Mouse (Mus musculus) kidney, postnatal 36 days (tissue): ENCODE results near the gene Ccl4.
A peak's percentile ranks its signal among the peaks of the same experiment; 100 is the strongest.

Experiments used
- DNase-seq, 2 experiments: peaks; one replicate each; pipeline ENCODE4 v3.0.0; 2021 to 2022; ENCODE audit warnings: mixed read lengths in 2 of 2

The Ccl4 gene

DNA sequence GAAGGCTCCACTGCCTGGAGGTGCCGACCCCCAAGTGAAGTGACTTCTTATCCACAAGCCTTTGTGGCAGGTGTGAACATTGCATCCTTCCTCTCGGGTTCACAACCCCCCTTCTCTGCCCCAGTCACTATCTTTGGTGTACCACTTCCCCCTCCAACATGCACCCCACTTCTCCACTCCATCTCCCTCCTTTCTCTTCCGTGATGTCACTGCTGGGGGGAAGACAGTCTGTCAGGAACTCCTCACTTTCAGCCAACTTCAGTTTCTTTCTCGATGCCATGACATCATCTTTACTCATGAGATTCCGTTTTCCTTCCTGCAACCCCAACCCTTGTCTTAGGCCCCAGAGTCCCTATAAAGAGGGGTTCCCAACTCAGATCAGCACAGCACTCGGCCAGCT, at the start of gene Ccl4:
TSS of gene Ccl4 (plus strand) at position 381 of the 400 bp plus-strand sequence.
- no peak for DNase-seq

DNA sequence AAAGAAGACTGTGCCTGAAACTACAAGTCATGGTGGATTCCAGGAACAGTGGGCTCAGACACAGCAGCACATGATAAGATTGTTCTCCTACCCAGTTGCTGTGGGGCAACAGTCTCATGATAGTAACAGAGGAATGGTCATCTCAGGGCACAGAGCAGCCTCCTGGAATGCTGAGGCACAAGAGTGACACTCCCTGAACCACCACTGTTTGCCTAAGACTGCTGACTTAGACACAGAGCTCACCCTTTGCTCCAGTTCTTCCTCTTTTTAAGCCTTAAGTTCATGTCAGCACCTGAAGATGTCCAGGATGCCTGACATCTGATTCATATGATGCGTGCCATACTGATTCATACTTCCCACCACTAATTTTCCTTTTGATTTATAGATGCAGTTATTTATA, 45.8 kb upstream of the Ccl4 start:
- no peak for DNase-seq

DNA sequence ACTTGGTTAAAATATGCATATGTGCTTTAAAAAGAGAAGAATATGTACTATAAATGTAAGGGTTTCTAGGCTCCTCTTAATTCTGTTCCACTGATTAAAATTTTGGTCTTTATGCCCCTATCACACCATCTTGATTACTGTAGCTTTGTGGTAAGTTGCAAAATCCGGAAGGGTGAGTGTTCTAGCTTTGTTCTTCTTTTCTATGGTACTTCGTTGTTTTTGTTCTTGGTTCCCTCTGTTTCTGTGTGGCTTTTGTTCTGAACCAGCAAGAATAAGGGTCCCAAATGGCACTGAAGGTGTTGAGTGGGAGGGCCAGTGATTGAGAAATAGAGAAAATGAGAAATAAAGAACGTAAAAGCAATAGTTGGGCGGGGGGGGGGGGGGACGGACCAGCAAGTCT, 44.1 kb upstream of the Ccl4 start:
- no peak for DNase-seq

DNA sequence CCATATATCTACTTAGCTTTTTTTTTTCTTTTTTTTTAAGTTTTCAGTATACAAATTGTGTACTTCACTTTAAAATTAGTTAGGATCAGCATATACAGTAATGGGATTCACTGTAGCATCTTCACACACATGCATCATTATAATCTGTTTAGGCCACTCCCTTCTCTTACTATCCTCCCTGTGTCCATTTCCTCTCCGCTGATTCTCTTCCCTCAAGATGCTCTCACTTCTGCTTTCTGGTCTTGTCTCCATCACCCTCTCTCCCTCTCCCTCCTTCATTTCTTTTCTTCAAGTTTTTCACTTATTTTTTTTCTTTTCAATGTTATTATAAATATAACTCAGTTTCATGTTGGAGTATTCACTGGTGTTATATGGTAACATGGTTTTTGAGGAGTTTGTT, 43.3 kb upstream of the Ccl4 start:
- DNase-seq: no peak

DNA sequence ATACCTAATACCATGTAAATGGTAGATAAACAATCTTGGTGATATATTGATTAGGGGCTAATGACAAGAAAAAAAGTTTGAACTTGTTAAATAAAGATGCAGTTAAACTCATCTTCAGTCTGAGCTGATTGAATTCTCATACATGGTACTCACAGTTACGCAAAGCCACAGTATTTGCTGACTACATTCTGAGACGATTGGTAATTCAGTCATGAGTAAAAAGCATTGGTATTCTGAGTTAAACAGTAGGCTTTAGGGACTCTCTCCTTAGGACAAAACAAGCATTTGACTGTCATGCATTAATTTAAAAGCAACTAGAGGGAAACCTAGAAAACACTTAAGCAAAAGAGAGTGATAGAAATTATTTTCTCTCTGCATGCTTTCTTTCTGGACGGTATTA, 38.8 kb upstream of the Ccl4 start:
- no peak for DNase-seq

DNA sequence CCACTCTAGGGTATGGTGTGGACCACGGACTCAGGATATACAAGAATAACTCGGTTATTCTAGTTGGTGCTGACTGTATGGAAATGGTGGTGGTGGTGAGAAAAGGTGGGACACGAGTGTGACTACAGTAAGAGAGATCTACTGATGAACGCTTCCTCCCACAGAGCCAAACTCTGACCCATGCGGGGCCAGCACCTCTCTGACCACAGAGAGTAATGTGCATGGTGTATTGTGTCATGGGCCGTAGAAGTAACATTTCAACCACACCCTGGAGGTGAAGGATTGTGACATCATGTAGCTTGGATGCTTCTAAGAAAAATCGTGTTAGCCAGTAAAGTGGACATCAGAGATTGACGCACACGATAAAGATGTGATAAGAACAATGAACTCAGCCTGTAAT, 33.6 kb upstream of the Ccl4 start:
- no peak for DNase-seq

DNA sequence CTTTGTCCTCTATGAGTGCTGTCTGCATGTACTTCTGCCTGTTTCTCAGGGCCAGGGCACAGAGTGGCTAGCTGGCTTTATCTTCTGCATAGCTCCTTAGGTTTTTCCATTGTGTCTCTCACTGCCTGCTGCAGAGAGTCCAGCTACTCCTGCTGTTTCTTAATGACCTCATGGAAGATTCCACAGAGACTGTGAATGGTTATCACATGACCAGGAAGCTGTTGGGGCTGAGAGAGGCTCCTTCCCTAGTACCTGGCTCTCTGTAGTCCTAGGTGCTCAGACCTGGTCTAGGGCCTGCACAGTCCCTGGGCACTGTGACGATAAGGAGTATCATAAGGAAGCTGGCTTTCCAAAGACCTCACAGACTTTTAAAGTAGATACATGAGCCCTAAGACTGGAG, 31.8 kb upstream of the Ccl4 start:
- DNase-seq: no peak

DNA sequence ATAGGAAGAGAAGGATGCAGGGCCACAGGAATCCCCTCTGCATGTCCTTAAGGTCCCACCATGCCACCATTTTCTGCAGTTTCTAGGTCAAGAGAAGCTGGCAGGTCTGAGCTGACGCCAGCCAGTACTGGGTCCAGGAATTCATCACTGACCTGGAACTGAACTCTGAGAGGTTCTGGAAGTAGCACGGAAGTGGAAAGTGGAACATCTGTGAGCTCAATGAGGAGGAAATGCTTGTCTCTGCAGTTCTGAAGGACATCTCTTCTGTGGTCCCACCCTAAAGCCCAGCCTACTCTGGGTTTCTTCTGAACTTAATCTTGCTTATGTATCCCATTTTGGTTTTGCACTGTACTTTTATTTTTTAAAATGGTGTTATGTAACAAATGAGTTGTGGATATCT, 31.3 kb upstream of the Ccl4 start:
- no peak for DNase-seq

DNA sequence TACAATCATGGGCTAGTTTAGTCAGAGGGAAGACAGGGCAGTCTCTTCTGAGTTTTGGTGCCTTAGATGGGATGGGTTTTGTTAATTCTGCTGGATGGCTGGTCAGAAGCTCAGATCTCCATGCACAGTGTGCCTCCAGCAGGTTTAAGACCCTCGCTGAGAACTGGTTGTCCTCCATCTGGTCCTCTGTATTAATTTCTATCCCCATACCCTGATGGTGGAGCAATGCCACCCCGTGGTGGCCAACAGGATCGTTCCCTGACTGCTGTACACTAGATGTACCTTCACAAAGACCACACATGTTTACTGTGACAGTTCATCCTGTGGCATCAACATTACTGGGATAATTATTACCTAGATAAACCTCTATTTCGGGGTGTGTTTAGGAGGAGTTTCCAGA, 29.6 kb upstream of the Ccl4 start:
- peak in 1 of 2 experiments; percentile 56 for DNase-seq

DNA sequence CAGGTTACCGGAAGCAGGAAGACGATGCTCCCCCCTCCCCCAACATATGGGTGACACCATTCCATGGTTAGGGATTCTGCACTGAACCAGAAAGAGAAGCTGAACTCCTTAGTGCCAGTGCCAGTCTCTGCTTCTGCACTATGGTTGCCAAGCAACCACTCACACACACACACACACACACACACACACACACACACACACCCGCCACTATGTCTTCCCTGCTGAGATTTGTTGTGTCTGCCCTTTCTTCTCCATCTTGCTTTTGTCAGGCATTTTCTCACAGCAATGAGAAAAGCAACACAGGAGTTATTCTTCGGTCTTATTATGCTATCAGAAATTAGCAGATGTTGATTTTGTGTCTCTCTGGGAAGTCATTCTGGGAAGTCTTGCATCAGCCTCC, 28.0 kb upstream of the Ccl4 start:
- no peak for DNase-seq

DNA sequence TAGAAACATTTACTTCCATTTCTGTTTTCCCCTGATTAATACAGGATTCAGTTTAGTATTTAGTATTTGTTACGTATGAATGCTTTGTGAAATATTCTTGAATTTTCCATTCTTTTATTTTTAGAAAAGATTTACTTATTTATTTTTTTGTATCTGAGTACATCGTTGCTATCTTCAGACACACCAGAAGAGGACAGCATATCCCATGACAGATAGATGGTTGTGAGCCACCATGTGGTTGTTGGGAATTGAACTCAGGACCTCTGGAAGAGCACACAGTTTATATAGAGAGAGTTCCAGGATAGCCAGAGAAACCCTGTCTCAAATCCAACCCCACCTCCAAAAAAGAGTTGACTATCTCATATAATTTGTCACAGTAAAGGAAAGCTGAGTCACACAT, 27.5 kb upstream of the Ccl4 start:
- DNase-seq: no peak

DNA sequence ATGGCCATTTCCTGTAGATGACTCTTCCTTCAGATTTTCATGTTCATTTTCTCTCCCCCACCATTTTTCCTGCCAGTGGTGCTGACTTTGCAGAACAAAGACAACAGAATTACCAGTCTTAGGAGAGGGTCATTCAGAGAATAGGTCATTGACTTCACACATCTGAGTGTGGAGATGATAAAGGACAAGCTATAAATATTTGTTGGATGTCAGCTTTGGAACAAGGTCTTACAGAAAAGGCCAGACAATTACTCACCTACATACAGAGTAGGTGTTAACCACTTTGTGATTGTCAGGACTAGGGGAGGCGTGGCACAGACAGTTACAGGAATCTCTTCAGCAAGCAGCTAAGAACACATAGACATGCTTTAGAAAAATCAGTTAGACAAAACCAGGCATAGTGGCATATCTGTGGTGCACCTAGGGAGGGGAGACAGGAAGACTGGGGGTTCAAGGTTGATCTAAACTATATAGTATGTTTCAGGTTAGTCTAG, 25.6 kb upstream of the Ccl4 start:
- DNase-seq: no peak

DNA sequence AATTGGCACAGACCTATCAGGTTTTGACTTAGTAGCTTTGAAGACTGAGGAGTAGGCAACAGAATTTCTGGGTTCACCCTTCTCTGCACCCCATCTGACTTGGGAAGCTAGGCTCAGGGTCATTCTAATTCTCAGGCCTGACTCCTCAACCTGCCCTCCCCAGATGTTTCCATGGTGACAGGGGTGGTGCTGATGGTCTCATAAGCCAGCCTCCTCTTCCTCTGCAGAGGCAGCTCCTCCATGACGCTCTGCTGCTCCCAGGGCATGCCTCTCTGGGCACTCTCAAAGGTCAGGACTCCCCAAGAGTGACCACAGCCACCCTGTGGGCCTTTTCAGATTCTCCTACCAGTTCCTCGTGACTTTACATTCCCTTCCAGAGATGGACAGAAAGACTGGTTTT, 23.4 kb upstream of the Ccl4 start:
- DNase-seq: no peak

DNA sequence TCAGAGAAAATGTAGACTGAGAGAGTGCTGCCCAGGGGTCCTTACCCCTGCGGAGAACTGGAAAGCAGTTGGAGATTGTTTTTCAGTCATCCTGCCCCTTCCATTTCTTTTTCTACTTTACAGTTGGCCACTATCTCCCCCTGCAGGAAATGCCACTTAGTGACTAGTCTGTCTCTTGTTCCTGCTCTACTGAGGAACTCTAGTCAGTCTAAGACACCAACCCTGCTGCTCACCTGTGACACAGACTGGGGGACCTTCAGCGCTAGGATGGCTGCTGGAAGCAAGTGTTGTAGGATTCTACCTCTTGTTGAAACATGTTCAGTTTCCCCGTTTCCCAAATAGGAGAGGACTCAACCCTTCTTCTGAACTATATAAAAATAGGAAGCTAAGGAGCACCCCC, 22.9 kb upstream of the Ccl4 start:
- peak in 1 of 2 experiments; percentile 29 for DNase-seq

DNA sequence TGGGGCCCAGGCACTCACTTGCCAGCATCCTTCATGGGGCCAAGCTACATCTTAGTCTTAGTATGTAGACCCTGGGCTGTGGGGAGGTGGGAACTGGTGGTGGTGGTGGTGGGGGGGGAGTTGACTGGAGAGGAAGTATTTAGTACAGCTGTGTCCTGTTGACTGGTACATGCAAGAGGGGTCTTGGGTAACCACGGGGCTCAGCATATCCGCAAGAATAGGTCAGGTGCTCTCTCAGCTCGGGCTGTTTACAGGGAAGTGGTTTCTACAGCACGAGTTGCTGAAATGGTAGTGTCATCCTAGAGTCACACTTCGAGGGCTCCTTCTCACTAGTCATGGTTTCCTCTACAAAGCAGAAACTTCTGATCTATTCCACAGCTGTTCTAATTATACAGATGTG, 22.2 kb upstream of the Ccl4 start:
- DNase-seq: no peak

DNA sequence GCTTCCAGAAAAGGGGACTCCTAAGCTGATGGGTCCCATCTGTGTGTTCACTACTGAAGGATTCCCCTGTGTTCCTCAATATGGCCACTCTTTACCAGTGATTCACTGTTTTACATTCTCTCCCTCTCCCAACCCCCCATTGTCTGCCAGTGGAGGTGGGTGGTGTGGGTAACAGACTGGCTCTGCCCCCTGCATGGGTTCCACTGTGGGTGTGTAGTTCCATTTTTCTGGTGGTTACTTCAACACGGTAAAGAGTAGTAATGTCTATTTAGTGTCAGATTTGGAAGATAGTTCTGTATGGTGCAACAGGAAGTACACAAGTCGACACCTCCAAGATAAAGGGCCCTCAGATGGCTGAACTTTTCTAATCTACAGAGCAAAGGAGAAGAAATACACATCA, 21.2 kb upstream of the Ccl4 start:
- DNase-seq: no peak

DNA sequence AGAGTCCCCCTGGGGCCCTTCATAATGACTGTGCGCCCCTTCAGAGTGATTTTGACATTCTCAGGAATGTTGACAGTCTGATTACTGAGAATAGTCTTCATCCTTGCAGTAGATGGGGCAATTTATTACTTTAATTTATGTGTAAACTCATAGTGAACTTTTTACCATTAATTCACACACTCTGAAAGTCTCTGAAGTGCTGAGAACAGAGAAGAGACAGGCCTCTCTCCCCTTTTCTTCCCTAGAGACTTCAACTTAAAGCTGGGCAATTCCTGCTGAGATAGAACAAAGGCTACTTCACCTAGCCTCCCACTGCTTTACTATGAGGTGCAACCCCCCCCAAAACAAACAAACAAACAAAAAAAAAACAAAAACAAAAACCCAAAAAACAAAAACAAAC, 16.9 kb upstream of the Ccl4 start, which contains the start of gene Rpl9-ps1:
TSS of gene Rpl9-ps1 (minus strand) at position 101 of the 400 bp plus-strand sequence.
- DNase-seq: no peak

DNA sequence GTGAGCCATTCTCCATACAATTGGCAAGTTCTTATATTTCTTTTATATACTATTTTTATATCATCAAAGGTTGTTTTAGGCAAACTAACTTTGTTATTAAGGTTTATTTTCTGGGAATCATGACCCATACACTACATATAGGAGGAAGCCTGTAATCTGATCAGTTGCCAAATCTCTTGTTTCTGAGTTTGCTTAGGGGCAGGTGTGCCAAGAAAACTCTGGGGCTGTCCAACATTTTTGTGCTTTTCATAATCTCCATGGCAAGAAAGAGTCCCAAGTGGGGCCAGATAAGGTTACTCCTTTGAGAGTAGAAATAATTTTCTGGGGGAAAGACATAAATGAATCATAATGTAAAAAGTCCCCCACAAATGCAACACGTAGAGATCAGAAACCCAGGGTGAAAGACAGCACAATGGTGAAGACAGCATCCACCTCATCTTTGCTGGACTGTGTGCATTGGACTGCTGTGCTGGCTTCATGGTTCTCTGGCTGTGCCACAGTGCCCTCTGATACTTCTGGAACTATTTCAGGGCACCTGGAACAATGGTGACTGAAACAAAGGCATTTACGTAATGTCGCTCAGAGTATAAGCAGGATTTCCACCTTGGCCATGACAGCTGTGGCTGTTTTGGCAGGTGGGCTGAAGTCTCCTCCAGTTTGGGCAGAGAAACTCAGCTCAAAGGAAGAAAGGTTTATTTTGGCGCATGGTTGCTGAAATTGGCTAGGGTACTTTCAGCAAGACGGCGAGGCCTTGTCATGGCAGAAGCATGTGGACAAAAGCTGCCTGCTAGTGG, 15.8 kb upstream of the Ccl4 start:
- no peak for DNase-seq

DNA sequence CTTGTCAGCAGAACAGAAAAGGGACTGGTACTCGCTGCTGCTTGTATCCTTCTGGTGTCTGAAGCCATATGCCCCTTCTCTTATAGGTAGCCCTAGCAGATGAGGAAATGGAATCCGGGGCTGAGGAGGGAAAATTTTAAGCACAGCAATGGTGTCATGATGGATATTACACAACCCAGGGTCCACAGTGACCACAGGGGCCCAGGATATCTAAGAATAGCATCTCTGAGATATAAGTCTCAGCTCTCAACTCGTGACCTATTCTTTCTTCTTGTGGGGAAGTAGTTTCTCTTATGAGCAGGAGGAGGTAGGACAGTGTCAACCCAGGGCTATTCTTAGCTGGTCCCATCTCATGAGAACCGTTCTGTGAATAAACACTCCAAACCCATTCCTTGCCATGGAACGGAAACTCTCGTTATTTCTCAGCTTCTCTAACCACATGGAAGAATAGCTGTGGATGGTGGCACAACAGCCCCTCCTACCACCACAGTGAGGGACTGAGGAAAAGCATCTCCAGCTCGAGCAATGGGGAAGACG, 13.0 kb upstream of the Ccl4 start, which contains the start of gene Ccl3:
TSS of gene Ccl3 (minus strand) at position 51 of the 537 bp plus-strand sequence.
- no peak for DNase-seq

DNA sequence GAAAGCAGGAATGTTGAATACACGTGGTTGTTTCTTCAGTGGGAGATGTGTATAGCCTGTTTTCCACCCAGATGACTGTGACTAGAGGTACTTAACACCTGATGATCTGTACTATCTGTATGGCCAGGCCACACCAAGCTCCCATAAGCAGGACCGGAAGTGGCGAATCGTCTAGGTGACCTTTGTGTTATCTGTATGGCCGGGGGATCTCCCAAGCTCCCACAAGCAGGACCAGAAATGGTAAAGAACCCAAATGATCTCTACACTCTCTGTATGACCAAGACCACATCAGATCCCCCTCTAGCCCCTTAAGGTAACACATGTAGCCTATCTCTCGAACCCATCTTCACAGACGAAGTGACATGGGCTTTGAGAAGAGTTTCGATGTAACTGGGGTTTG, 7.8 kb upstream of the Ccl4 start:
- no peak for DNase-seq

DNA sequence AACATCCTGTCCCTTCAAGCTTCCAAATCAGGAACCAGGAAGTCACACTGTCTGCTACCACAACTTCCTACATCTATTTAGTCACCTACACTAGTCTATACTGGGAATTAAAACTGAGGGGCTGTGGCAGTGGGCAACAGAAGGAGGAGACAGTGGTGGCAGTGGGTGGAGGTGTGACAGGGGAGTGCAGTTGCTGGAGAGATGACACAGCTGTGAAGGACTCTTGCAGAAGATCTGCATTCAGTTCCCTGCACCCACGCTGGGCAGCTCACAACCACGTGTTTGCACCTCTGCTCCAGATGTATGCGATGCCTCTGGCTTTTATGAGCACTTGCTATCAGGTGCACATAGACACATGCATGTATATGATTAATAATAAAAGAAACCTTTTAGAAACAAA, 4.9 kb upstream of the Ccl4 start:
- no peak for DNase-seq

DNA sequence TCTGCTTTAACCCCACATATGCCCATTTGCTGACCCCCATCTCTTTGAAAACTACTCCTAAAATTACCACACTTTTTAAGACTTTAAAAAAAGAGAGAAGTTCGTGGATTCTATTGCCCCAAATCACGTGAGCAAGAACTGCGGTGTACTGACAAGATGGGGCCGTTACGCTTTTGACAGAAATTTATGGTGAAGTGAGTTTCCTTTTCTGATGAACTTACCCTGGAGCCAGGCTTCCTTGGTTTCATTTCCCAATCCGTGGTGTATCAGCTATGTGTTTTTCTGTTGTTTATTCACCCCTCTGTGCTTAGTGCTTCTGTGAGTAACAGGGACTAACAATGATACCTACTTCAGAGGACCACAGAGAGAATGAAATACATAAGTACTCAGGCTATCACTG, 3.6 kb upstream of the Ccl4 start:
- no peak for DNase-seq

DNA sequence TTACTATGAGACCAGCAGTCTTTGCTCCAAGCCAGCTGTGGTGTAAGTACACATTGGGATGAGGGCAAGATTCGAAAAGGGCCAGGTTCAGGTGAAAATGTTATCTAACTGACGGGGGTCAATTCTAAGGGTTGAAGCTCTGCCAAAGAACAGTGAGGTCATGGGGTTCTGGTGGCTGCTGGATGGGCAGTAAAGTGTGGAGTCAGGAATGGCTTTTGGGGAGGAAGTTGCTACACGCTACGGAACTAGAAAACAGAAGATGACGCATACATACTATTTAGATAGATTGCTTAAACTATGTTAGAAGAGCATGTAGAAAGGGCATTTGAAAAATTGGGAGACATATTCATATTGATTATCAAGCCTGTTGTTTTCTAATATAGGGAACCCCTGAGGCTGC, 1.1 kb downstream of the Ccl4 start:
- DNase-seq: no peak

DNA sequence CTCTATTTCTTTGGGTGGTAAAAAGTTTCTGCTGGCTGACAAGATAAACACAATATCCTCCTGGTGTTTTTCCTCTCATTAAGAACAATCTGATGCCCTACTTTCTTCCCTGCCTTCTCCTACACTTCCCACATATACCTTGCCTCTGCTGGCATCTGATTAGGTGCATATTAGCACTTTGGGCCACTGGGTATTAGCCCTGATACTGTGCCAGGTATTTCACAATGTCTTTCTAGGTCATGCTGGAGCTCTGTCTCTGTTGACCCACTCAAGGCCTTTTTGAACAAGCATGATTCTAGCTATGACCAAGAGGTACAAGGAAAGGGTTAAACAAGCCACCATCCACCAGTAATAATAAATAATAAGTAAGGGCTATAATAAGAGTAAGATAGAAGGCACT, 9.4 kb downstream of the Ccl4 start:
- DNase-seq: no peak

DNA sequence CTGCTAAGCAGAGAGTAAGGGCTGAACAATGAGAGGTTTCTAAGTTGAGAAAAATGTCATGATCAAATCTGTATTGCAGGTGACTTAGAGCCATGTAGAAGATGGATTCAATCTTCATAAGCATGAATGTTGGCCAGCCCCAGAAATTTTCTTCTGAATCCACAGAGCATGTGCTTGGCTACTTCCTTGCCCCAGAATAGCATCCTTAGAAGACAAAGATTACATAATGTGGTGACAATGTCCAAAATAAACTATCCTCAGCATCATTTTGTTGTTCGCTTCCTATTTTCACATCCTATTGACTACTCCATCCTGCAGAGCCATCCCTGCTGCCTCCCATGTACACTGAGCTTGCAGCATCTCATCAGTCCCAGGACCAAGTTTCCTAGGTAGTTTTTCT, 13.3 kb downstream of the Ccl4 start:
- DNase-seq: no peak
